Mouse (Mus musculus) E14TG2a.4 (cell line): ENCODE results near the gene Ing2.

Experiments used
- CTCF ChIP-seq: conservative IDR thresholded peaks from 2 replicates; pipeline ENCODE4 v1.5.1; 2014; ENCODE audit warnings: low read length
- POU5F1 ChIP-seq: IDR thresholded peaks from 2 replicates; pipeline ENCODE4 v1.6.1; 2014; ENCODE audit warnings: low read length, borderline replicate concordance

DNA sequence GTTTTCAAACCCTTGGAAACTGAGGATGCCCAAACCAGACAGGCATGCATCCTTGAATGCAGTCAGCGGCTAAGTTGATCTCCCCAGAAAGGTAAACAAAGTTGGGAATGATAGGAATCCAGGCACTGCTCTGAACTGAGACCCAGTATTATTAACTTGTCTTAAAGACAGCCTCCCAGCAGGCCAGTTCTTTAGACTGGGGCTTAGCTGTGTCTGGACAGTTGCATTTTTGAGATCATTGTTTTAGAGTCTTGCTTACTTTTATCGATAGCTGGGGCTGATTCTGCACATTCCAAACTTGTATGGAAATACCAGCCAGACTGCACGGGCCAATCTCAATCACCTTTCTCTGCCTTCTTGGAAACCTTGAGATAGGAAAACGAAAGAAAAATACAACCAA lies 24.5 kb downstream of the Ing2 start:
- TF ChIP-seq CTCF = no peak
- TF ChIP-seq POU5F1 = no peak
